Mouse (Mus musculus) embryonic facial prominence, embryonic 11.5 days (tissue): ENCODE measurements around the gene Tmem41a. TPM values are rescaled to one million over a fixed set of nuclear protein-coding genes. Genes with fewer than 3 reads are reported as not detected.
A peak's percentile ranks its signal among the peaks of the same experiment; 100 is the strongest.

ENCODE experiments used
- ATAC-seq: fragments of 200-750 bp; cut with Nextera tagmentation; replicated peaks from 2 replicates; pipeline ENCODE4 v1.8.0; 2017; ENCODE audit warnings: low read depth; ENCODE audit not compliant: insufficient number of reproducible peaks, low FRiP score, low TSS enrichment
- DNase-seq: peaks from one replicate; pipeline ENCODE4 v3.0.0-alpha.2; 2015; ENCODE audit warnings: low spot score
- H3K27ac ChIP-seq: fragments of 300-500 bp; sonication (generic); replicated peaks from 2 replicates; pipeline ENCODE4 v1.5.1; 2014; ENCODE audit warnings: mild to moderate bottlenecking, low read depth, low read length, control low read depth
- H3K27me3 ChIP-seq: fragments of 300-500 bp; sonication (generic); 2 replicates; pipeline ENCODE4 v1.6.1; 2014; ENCODE audit warnings: mild to moderate bottlenecking, low read length, moderate library complexity, mixed read lengths; ENCODE audit not compliant: control insufficient read depth, insufficient read depth
- H3K36me3 ChIP-seq: fragments of 300-500 bp; sonication (generic); replicated peaks from 2 replicates; pipeline ENCODE4 v1.6.1; 2014; ENCODE audit warnings: low read depth, mild to moderate bottlenecking, low read length, moderate library complexity, mixed read lengths; ENCODE audit not compliant: control insufficient read depth, insufficient read depth
- H3K4me1 ChIP-seq: fragments of 300-500 bp; sonication (generic); 2 replicates; pipeline ENCODE4 v1.6.1; 2014; ENCODE audit warnings: low read length, mixed read lengths; ENCODE audit not compliant: control insufficient read depth, insufficient read depth
- H3K4me2 ChIP-seq: fragments of 300-500 bp; sonication (generic); 2 replicates; pipeline ENCODE4 v1.6.1; 2014; ENCODE audit warnings: low read depth, mild to moderate bottlenecking, control low read depth, low read length, moderate library complexity
- H3K4me3 ChIP-seq: fragments of 300-500 bp; sonication (generic); 2 replicates; pipeline ENCODE4 v1.5.1; 2014; ENCODE audit warnings: low read depth, low read length, control low read depth
- H3K9ac ChIP-seq: fragments of 300-500 bp; sonication (generic); replicated peaks from 2 replicates; pipeline ENCODE4 v1.6.1; 2014; ENCODE audit warnings: mild to moderate bottlenecking, control low read depth, low read length
- H3K9me3 ChIP-seq: fragments of 300-500 bp; sonication (generic); replicated peaks from 2 replicates; pipeline ENCODE4 v1.6.1; 2016; ENCODE audit warnings: mild to moderate bottlenecking, low read length, inconsistent platforms, mixed read lengths; ENCODE audit not compliant: control insufficient read depth
- WGBS: fragments of 180-500 bp; shearing (Covaris S2); extraction: QIAGEN DNeasy Blood & Tissue Kit; methylation state at CpG from one replicate; pipeline ENCODE4 v1.1.7; 2014; 5-methylcytosine and 5-hydroxymethylcytosine counted together
- polyA plus RNA-seq: library from polyadenylated mRNA; unstranded; fragments of >200 nt; fragmentation: Nextera tagmentation; extraction: Ambion mirVana; gene quantifications from 2 replicates; pipeline ENCODE4 v1.2.1, GENCODE M21; 2014

Gene Tmem41a
- polyA plus RNA-seq, 1 experiment from 2014 or later, result 37.5 TPM

DNA sequence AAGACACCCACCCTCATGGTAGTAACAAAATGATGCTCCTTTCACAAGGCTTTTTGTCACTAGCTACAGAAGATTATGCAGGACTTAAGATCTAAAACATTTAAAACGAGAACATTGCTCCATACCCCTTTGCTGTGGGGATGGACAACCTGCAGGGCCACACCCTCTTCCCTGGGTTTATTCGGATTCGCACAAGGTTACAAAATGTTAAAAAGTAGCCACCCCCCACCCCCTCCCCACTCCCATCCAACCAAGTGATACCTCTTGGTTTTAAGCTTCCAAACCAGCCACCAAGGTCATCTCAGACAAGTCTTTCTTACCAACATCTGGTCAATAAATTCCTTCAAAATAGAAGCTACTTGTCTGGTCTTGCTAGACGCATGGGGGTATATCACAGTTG lies 36.2 kb upstream of the Tmem41a start:
- H3K4me1 ChIP-seq, result no peaks in the 10 kb centered on the region
- H3K36me3 ChIP-seq, result no peaks in the 10 kb centered on the region
- H3K9me3 ChIP-seq, result no peaks in the 10 kb centered on the region
- 94% methylated on average over 4 of the region's 4 CpGs for WGBS
- no peak overlapping the region for H3K4me3 ChIP-seq
- DNase-seq (no peak), ATAC-seq (no peak)
- H3K4me2 ChIP-seq, result no peak overlapping the region
- no peaks in the 10 kb centered on the region for H3K27me3 ChIP-seq
- H3K9ac ChIP-seq, result no peak overlapping the region
- H3K27ac ChIP-seq, result no peak overlapping the region

GRCm38 (mm10) chr16:21983146-21983545 lies 35.8 kb upstream of the Tmem41a start:
- Histone ChIP-seq H3K36me3 (no peaks in the 10 kb centered on the region), H3K4me2 (no peak overlapping the region), H3K9me3 (no peaks in the 10 kb centered on the region), H3K27me3 (no peaks in the 10 kb centered on the region), H3K4me1 (no peaks in the 10 kb centered on the region), H3K4me3 (no peak overlapping the region), H3K27ac (no peak overlapping the region), H3K9ac (no peak overlapping the region)
- DNase-seq (no peak), ATAC-seq (no peak)
- WGBS, result 93% methylated on average over 9 of the region's 9 CpGs

GRCm38 (mm10) chr16:21977347-21977746 lies 30.0 kb upstream of the Tmem41a start:
- Histone ChIP-seq H3K27me3 (no peaks in the 10 kb centered on the region), H3K9ac (no peak overlapping the region), H3K4me1 (no peaks in the 10 kb centered on the region), H3K9me3 (no peaks in the 10 kb centered on the region), H3K4me2 (no peak overlapping the region), H3K36me3 (no peaks in the 10 kb centered on the region), H3K27ac (no peak overlapping the region), H3K4me3 (no peak overlapping the region)
- ATAC-seq (no peak), DNase-seq (no peak)
- 67% methylated on average over 5 of the region's 5 CpGs for WGBS

DNA sequence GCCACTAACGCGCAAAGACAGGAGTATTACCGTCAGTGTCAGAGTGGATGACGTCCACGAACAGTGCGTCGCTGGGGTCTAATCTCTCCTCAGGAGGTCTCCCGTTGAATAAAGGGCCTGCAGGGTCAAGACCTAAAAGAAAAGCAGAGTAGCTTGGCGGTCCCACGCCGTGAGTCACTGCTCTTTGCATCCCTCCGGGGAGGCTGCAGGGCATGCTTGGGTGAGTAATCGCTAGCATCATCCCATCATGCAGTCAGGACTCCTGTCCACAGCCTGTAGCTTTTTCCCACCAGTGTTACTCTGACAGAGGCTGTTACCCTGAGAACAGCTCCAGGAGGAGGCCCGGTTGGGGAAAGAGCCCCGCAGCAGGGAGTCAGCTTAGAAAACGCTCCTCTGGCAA lies 28.9 kb upstream of the Tmem41a start:
- WGBS, result 3% methylated on average over 16 of the region's 16 CpGs
- Histone ChIP-seq H3K27ac (no peak overlapping the region), H3K9me3 (no peaks in the 10 kb centered on the region), H3K36me3 (no peaks in the 10 kb centered on the region), H3K4me2 (peak overlapping the region; percentile 21), H3K4me1 (no peaks in the 10 kb centered on the region), H3K4me3 (no peak overlapping the region), H3K27me3 (no peaks in the 10 kb centered on the region), H3K9ac (no peak overlapping the region)
- DNase-seq (no peak), ATAC-seq (no peak; the same call in 1 of the 2 replicates)

DNA sequence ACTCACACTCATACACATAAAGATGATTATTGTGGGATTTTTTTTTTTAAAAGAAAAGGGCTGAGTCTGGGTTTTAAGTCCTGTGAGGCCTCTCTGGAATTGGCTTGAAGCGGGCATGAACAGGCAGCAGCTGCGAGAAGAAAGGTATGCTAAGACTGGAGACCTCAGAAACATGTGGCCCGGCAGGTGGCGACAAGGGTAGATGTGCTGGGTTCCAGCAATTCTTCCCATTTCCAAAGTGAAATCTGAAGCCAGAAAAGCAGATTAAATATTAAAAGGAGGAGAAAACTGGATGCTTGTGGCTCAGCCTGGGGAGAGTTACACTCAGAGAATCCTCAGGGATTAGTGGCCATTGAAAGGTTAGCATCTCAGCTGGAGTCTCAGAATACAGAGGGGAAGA lies 24.1 kb upstream of the Tmem41a start:
- 47% methylated on average over 4 of the region's 4 CpGs for WGBS
- Histone ChIP-seq H3K4me2 (no peak overlapping the region), H3K27ac (no peak overlapping the region), H3K9ac (no peak overlapping the region; the same call in 1 of the 2 replicates), H3K36me3 (no peaks in the 10 kb centered on the region), H3K27me3 (no peaks in the 10 kb centered on the region), H3K9me3 (no peaks in the 10 kb centered on the region), H3K4me3 (no peak overlapping the region), H3K4me1 (no peaks in the 10 kb centered on the region)
- ATAC-seq, result no peak
- DNase-seq, result no peak

GRCm38 (mm10) chr16:21970536-21970935 lies 23.2 kb upstream of the Tmem41a start:
- no peak overlapping the region for H3K9ac ChIP-seq
- H3K9me3 ChIP-seq, result no peaks in the 10 kb centered on the region
- no peaks in the 10 kb centered on the region for H3K36me3 ChIP-seq
- H3K4me2 ChIP-seq, result no peak overlapping the region
- H3K27me3 ChIP-seq, result no peaks in the 10 kb centered on the region
- 80% methylated on average over 6 of the region's 6 CpGs for WGBS
- DNase-seq (no peak), ATAC-seq (no peak)
- H3K27ac ChIP-seq, result no peak overlapping the region
- H3K4me1 ChIP-seq, result no peaks in the 10 kb centered on the region
- H3K4me3 ChIP-seq, result no peak overlapping the region

- no peak overlapping the region for H3K4me2 ChIP-seq
- no peaks in the 10 kb centered on the region for H3K9me3 ChIP-seq
- H3K27ac ChIP-seq, result no peak overlapping the region
- 88% methylated on average over 5 of the region's 5 CpGs for WGBS
- no peaks in the 10 kb centered on the region for H3K27me3 ChIP-seq
- H3K36me3 ChIP-seq, result no peaks in the 10 kb centered on the region
- H3K4me1 ChIP-seq, result no peaks in the 10 kb centered on the region
- no peak overlapping the region for H3K4me3 ChIP-seq
- DNase-seq, result no peak
- ATAC-seq, result 0 out of 2 replicates have a peak, but pooled peaks have one; percentile 39
- H3K9ac ChIP-seq, result no peak overlapping the region
These were observed 22.5 kb upstream of the Tmem41a start for GRCm38 (mm10) chr16:21969874-21970273.

GRCm38 (mm10) chr16:21965576-21965975 lies 18.2 kb upstream of the Tmem41a start:
- H3K4me2 ChIP-seq, result no peak overlapping the region
- H3K36me3 ChIP-seq, result no peaks in the 10 kb centered on the region
- no peak overlapping the region for H3K27ac ChIP-seq
- no peaks in the 10 kb centered on the region for H3K9me3 ChIP-seq
- ATAC-seq (no peak), DNase-seq (no peak)
- 76% methylated on average over 3 of the region's 3 CpGs for WGBS
- no peaks in the 10 kb centered on the region for H3K4me1 ChIP-seq
- H3K9ac ChIP-seq, result no peak overlapping the region
- no peaks in the 10 kb centered on the region for H3K27me3 ChIP-seq
- no peak overlapping the region for H3K4me3 ChIP-seq
